Mouse (Mus musculus) heart, embryonic 15.5 days (tissue): ENCODE measurements around the gene Yif1b. TPM values are rescaled to one million over a fixed set of nuclear protein-coding genes. Genes with fewer than 3 reads are reported as not detected.
"Not testable (repeated sequence)": the region's sequence is repeated elsewhere in the genome, so short reads cannot be mapped to it uniquely, and the experiment has no call there.

Experiments
- ATAC-seq: fragments of 200-750 bp; cut with Nextera tagmentation; replicated peaks from 2 replicates; pipeline ENCODE4 v1.8.0; 2017; ENCODE audit warnings: low read depth, moderate TSS enrichment; ENCODE audit not compliant: insufficient number of reproducible peaks, insufficient read depth, low FRiP score
- H3K27ac ChIP-seq: fragments of 300-500 bp; sonication (generic); 2 replicates; pipeline ENCODE4 v1.5.1; 2015; ENCODE audit warnings: mild to moderate bottlenecking, inconsistent platforms
- H3K27me3 ChIP-seq: fragments of 300-500 bp; sonication (generic); 2 replicates; pipeline ENCODE4 v1.6.1; 2015; ENCODE audit warnings: inconsistent platforms
- H3K36me3 ChIP-seq: fragments of 300-500 bp; sonication (generic); 2 replicates; pipeline ENCODE4 v1.6.1; 2015; ENCODE audit warnings: mild to moderate bottlenecking, inconsistent platforms
- H3K4me1 ChIP-seq: fragments of 300-500 bp; sonication (generic); replicated peaks from 2 replicates; pipeline ENCODE4 v1.6.1; 2015; ENCODE audit warnings: inconsistent platforms
- H3K4me2 ChIP-seq: fragments of 300-500 bp; sonication (generic); 2 replicates; pipeline ENCODE4 v1.6.1; 2015; ENCODE audit warnings: inconsistent platforms, mild to moderate bottlenecking, moderate library complexity
- H3K4me3 ChIP-seq: fragments of 300-500 bp; sonication (generic); 2 replicates; pipeline ENCODE4 v1.5.1; 2015; ENCODE audit warnings: mild to moderate bottlenecking, inconsistent platforms
- H3K9ac ChIP-seq: fragments of 300-500 bp; sonication (generic); 2 replicates; pipeline ENCODE4 v1.6.1; 2015; ENCODE audit warnings: mild to moderate bottlenecking, inconsistent platforms
- H3K9me3 ChIP-seq: fragments of 300-500 bp; sonication (generic); replicated peaks from 2 replicates; pipeline ENCODE4 v1.6.1; 2016; ENCODE audit warnings: inconsistent platforms
- WGBS: fragments of 180-500 bp; shearing (Covaris S2); methylation state at CpG from one replicate; pipeline ENCODE4 v1.1.7; 2015; ENCODE audit warnings: mixed read lengths; 5-methylcytosine and 5-hydroxymethylcytosine counted together
- polyA plus RNA-seq: library from polyadenylated mRNA; unstranded; fragments of >200 nt; fragmentation: Nextera tagmentation; extraction: Ambion mirVana; gene quantifications from 2 replicates; pipeline ENCODE4 v1.2.1, GENCODE M21; 2015

Yif1b gene
- polyA plus RNA-seq: 98.2 and 107 TPM in 2 replicates

GRCm38 (mm10) chr7:29238019-29238967 is at the start of gene Yif1b:
Yif1b (plus strand) TSS chr7:29238329.
- ATAC-seq: peak; percentile 96
- Histone ChIP-seq H3K27me3 (no peaks in the 10 kb centered on the region), H3K36me3 (no peaks in the 10 kb centered on the region), H3K9me3 (no peaks in the 10 kb centered on the region), H3K4me3 (peak within 1 kb of the TSS; percentile 74), H3K4me2 (peak within 1 kb of the TSS; percentile 76), H3K4me1 (peaks cover 26% of the 10 kb centered on the region), H3K27ac (peak within 1 kb of the TSS; percentile 95), H3K9ac (peak within 1 kb of the TSS; percentile 67)
- under 1% methylated on average over 60 of the region's 60 CpGs for WGBS

- not testable (repeated sequence) for H3K4me2 ChIP-seq, H3K4me1 ChIP-seq, H3K9me3 ChIP-seq, H3K27ac ChIP-seq, H3K36me3 ChIP-seq, H3K27me3 ChIP-seq, H3K9ac ChIP-seq, H3K4me3 ChIP-seq, ATAC-seq
- WGBS: 100% methylated on average over 1 of the region's 1 CpGs
These were observed 43.9 kb upstream of the Yif1b start for GRCm38 (mm10) chr7:29194230-29194629.

- WGBS: 64% methylated on average over 6 of the region's 6 CpGs
- no peak for ATAC-seq
- H3K9me3 ChIP-seq: no peaks in the 10 kb centered on the region
These were observed 35.6 kb upstream of the Yif1b start for GRCm38 (mm10) chr7:29202577-29202976.

GRCm38 (mm10) chr7:29211013-29211412 is 27.1 kb upstream of the Yif1b start:
- H3K4me1 ChIP-seq, H3K9me3 ChIP-seq, H3K36me3 ChIP-seq, H3K9ac ChIP-seq: not testable (repeated sequence)
- peak overlapping the region; percentile 49 for H3K4me3 ChIP-seq
- peak overlapping the region; percentile 62 for H3K4me2 ChIP-seq
- ATAC-seq: peak; percentile 19; the same call in 1 of the 2 replicates
- WGBS: 27% methylated on average over 15 of the region's 15 CpGs
- peaks cover 13% of the 10 kb centered on the region for H3K27me3 ChIP-seq
- H3K27ac ChIP-seq: peak overlapping the region; percentile 58

More at GRCm38 (mm10) chr7:29202577-29202976, 35.6 kb upstream of the Yif1b start:
- Histone ChIP-seq H3K27ac (no peak overlapping the region), H3K9ac (no peak overlapping the region), H3K4me1 (no peaks in the 10 kb centered on the region), H3K4me2 (no peak overlapping the region), H3K27me3 (peaks cover 2% of the 10 kb centered on the region; the same call in 1 of the 2 replicates), H3K36me3 (no peaks in the 10 kb centered on the region), H3K4me3 (no peak overlapping the region)

GRCm38 (mm10) chr7:29211415-29212198 is 26.5 kb upstream of the Yif1b start:
- WGBS: 5% methylated on average over 34 of the region's 34 CpGs
- peaks cover under 1% of the 10 kb centered on the region; the same call in 1 of the 2 replicates for H3K9me3 ChIP-seq
- ATAC-seq: peak; percentile 77
- H3K36me3 ChIP-seq: no peaks in the 10 kb centered on the region; the same call in 1 of the 2 replicates
- peak overlapping the region; percentile 58 for H3K27ac ChIP-seq
- H3K4me2 ChIP-seq: peak overlapping the region; percentile 62
- no peak overlapping the region for H3K9ac ChIP-seq
- H3K4me1 ChIP-seq: peaks cover 7% of the 10 kb centered on the region; the same call in 1 of the 2 replicates
- H3K4me3 ChIP-seq: peak overlapping the region; percentile 49
- H3K27me3 ChIP-seq: peaks cover 13% of the 10 kb centered on the region

GRCm38 (mm10) chr7:29212199-29212765 is 25.8 kb upstream of the Yif1b start:
- WGBS: 17% methylated on average over 26 of the region's 26 CpGs
- H3K9ac ChIP-seq: no peak overlapping the region

DNA sequence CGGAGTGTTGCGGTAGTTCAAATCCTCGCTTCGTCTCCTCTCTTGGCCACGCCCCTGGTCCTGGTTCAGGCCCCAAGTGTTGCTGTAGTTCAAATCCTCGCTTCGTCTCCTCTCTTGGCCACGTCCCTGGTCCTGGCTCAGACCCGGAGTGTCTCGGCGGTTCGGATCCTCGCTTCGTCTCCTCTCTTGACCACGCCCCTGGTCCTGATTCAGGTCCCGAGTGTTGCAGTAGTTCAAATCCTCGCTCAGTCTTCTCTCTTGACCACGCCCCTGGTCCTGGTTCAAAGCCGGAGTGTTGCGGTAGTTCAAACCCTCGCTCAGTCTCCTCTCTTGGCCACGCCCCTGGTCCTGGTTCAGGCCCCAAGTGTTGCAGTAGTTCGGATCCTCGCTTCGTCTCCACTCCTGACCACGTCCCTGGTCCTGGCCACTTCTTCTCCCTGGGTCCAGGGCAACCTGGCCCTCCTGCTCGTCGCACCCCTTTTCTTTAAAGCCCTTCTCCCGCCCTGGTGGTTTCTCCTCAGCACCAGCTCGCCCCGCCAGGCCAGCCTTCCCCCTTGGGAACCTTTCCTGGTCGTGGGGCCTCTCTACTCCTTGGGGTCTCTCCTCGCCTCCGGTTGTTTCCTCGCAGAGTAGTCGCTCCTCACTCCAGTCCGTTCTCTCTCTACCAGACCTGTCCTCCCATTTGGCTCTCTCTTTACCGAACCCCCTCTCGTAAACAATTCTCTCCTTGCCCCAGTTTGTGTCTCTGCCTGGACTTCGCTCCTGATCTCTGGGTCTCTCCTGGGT is 25.2 kb upstream of the Yif1b start:
- H3K4me3 ChIP-seq: peak overlapping the region; percentile 49; the same call in 1 of the 2 replicates
- H3K36me3 ChIP-seq, H3K9me3 ChIP-seq, H3K4me1 ChIP-seq, H3K27ac ChIP-seq, ATAC-seq, H3K9ac ChIP-seq: not testable (repeated sequence)
- H3K4me2 ChIP-seq: peak overlapping the region; percentile 62; the same call in 1 of the 2 replicates
- 22% methylated on average over 40 of the region's 40 CpGs for WGBS
- peaks cover 13% of the 10 kb centered on the region for H3K27me3 ChIP-seq

More at GRCm38 (mm10) chr7:29212199-29212765, 25.8 kb upstream of the Yif1b start:
- peaks cover 7% of the 10 kb centered on the region; the same call in 1 of the 2 replicates for H3K4me1 ChIP-seq
- H3K4me2 ChIP-seq: peak overlapping the region; percentile 62
- ATAC-seq: no peak
- H3K27ac ChIP-seq: no peak overlapping the region
- peak overlapping the region; percentile 49 for H3K4me3 ChIP-seq
- peaks cover 13% of the 10 kb centered on the region for H3K27me3 ChIP-seq
- H3K36me3 ChIP-seq: no peaks in the 10 kb centered on the region; the same call in 1 of the 2 replicates
- peaks cover 2% of the 10 kb centered on the region; the same call in 1 of the 2 replicates for H3K9me3 ChIP-seq

GRCm38 (mm10) chr7:29213675-29214082 is 24.4 kb upstream of the Yif1b start, which contains the start of gene Catsperg1:
Catsperg1 (minus strand) TSS chr7:29214035.
- H3K4me2 ChIP-seq: peak within 1 kb of the TSS; percentile 10; the same call in 1 of the 2 replicates
- ATAC-seq: no peak
- H3K9me3 ChIP-seq: peaks cover 2% of the 10 kb centered on the region; the same call in 1 of the 2 replicates
- H3K4me1 ChIP-seq: peaks cover 7% of the 10 kb centered on the region; the same call in 1 of the 2 replicates
- peaks cover 13% of the 10 kb centered on the region for H3K27me3 ChIP-seq
- H3K36me3 ChIP-seq: no peaks in the 10 kb centered on the region; the same call in 1 of the 2 replicates
- H3K4me3 ChIP-seq: peak within 1 kb of the TSS; percentile 49; the same call in 1 of the 2 replicates
- WGBS: 8% methylated on average over 20 of the region's 20 CpGs
- H3K27ac ChIP-seq: no peak within 1 kb of the TSS
- H3K9ac ChIP-seq: no peak within 1 kb of the TSS

GRCm38 (mm10) chr7:29214236-29214635 is 23.9 kb upstream of the Yif1b start:
- H3K27ac ChIP-seq: no peak overlapping the region
- H3K4me3 ChIP-seq: no peak overlapping the region
- ATAC-seq: no peak
- peaks cover 13% of the 10 kb centered on the region for H3K27me3 ChIP-seq
- H3K9me3 ChIP-seq: peaks cover 2% of the 10 kb centered on the region; the same call in 1 of the 2 replicates
- H3K36me3 ChIP-seq: no peaks in the 10 kb centered on the region; the same call in 1 of the 2 replicates
- H3K4me2 ChIP-seq: no peak overlapping the region
- 70% methylated on average over 2 of the region's 2 CpGs for WGBS
- H3K9ac ChIP-seq: no peak overlapping the region
- H3K4me1 ChIP-seq: peaks cover 7% of the 10 kb centered on the region; the same call in 1 of the 2 replicates

- no peak overlapping the region for H3K27ac ChIP-seq
- ATAC-seq: no peak
- WGBS: 38% methylated on average over 15 of the region's 15 CpGs
- H3K9me3 ChIP-seq: peaks cover 5% of the 10 kb centered on the region; the same call in 1 of the 2 replicates
- H3K9ac ChIP-seq: no peak overlapping the region
- H3K4me2 ChIP-seq: no peak overlapping the region
- peaks cover 7% of the 10 kb centered on the region; the same call in 1 of the 2 replicates for H3K4me1 ChIP-seq
- H3K36me3 ChIP-seq: peaks cover 1% of the 10 kb centered on the region; the same call in 1 of the 2 replicates
- no peak overlapping the region for H3K4me3 ChIP-seq
- H3K27me3 ChIP-seq: peaks cover 13% of the 10 kb centered on the region
These were observed 23.3 kb upstream of the Yif1b start for GRCm38 (mm10) chr7:29214846-29215245.
